Mouse (Mus musculus) testis, adult 2 months (tissue): Measurements from ENCODE around the gene Gm14597.
"Not testable (repeated sequence)": the region's sequence is repeated elsewhere in the genome, so short reads cannot be mapped to it uniquely, and the experiment has no call there.

ENCODE experiments used
- CTCF ChIP-seq: fragments of 200-500 bp; IDR thresholded peaks from 2 replicates; pipeline ENCODE4 v1.5.1; 2012; ENCODE audit warnings: low read depth, mild to moderate bottlenecking, inconsistent platforms, low read length, moderate library complexity; ENCODE audit not compliant: control insufficient read depth, insufficient read depth, insufficient replicate concordance
- POLR2A ChIP-seq: fragments of 200-500 bp; IDR thresholded peaks from 2 replicates; pipeline ENCODE4 v1.6.1; 2012; ENCODE audit warnings: low read depth, mild to moderate bottlenecking, inconsistent platforms, low read length, moderate library complexity; ENCODE audit not compliant: control insufficient read depth

- not testable (repeated sequence) for TF ChIP-seq POLR2A, CTCF
Observed at GRCm38 (mm10) chrX:53611395-53611794, 2.6 kb upstream of the Gm14597 start.
